8 mouse cellular contexts compared by ENCODE assay signal in the genomic region with DNA sequence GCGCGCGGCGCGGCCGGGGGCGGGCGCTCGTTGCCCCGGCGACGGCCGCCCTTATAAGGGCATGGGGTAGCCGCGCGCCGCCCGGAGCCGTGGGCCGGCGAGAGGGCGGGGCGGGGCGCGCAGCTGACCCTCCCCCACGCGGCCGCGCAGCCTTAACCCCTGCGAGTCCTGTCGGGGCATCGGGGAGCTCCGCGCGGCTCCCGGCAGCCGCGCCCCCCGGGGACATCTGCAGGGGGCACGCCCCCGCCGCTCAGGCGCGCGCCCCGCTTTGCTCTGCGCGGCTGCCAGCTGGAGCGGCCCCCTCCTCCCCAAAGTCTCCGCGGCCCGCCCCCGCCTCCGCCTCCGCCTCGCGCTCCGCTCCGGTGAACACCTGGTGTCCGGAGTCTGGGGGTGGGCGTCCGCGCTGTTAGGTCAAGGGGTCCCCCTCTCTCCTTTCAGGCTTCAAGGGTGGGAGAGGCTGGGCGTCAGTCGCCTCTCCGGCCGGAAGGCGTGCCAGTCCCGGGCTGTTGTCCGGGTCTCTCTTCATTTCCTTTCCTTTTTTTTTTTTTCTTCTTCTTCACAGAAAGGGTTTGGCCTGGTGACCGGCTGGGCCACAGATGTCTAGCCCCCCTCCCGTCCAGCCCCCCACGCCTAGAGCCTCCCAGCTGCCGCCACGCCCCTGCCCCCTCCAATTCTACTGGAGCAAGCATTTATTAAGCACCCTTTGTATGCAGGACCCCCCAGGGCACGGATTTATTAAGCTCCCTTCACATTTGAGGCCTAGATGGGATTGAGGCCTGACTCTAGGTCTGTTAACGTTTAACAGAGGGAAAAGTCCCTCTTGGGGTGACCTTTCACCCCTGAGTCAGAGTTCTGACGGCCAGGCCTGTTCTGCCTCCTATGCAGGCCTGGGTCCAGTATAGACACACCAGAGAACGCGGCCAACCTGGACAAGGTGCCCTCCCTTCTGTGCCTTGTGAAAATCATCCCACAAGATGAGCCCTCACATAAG. TPM values are rescaled to one million over a fixed set of nuclear protein-coding genes. Genes with fewer than 3 reads are reported as not detected.
DNase-seq lines count a peak whose midpoint lies in the region; ATAC-seq and TF ChIP-seq lines count a peak whose summit lies in the region.

No protein-coding gene starts in this region.

- H3K4me2 ChIP-seq in liver, embryonic 12.5 days: peak overlapping the region; percentile 95
- H3K4me2 ChIP-seq in myocyte (ENCODE audit: low read depth): peak overlapping the region; percentile 65

- peak overlapping the region; percentile 50 for H3ac ChIP-seq in myocyte (ENCODE audit: control insufficient read depth, insufficient read length)

- WGBS in liver, embryonic 12.5 days (ENCODE audit: insufficient replicate concordance): 6% methylated on average over 73 of the region's 80 CpGs

- H3K4me1 ChIP-seq in liver, embryonic 12.5 days: peaks cover 52% of the 10 kb centered on the region

- H3K9me3 ChIP-seq in liver, embryonic 12.5 days (replicated peaks): no peaks in the 10 kb centered on the region

- DNase-seq in heart, adult 11 months: peak; percentile 99
- no peak for DNase-seq in heart, postnatal 25 days (ENCODE audit: low spot score)
- peak; percentile 77 for DNase-seq in embryo, embryonic 11.5 days (ENCODE audit: low read depth, low spot score)
- peak; percentile 86 to 90 for DNase-seq in heart, adult 9 months (ENCODE audit: low spot score in 2 of 2)
- peak; percentile 95 for DNase-seq in kidney, adult 9 months
- peak; percentile 81 for DNase-seq in splenic B cell, adult 2 months (ENCODE audit: low read depth, low spot score)

- H3K27me3 ChIP-seq in liver, embryonic 12.5 days (replicated peaks): peaks cover 60% of the 10 kb centered on the region
- no peaks in the 10 kb centered on the region for H3K27me3 ChIP-seq in myocyte (ENCODE audit: control insufficient read depth, insufficient read depth, insufficient read length)
- no peaks in the 10 kb centered on the region for H3K27me3 ChIP-seq in splenic B cell, adult 2 months (ENCODE audit: control insufficient read depth, insufficient read depth, low read length, poor library complexity, severe bottlenecking)

- H3K9ac ChIP-seq in liver, embryonic 12.5 days: peak overlapping the region; percentile 61

- TF ChIP-seq POLR2A in myocyte (IDR thresholded peaks at IDR 0.05; ENCODE audit: insufficient read length, low read depth): peak; percentile 49

- H3K4me3 ChIP-seq in liver, embryonic 12.5 days: peak overlapping the region; percentile 66
- H3K4me3 ChIP-seq in myocyte: peak overlapping the region; percentile 69

- peak overlapping the region; percentile 69 for H3K27ac ChIP-seq in liver, embryonic 12.5 days

- peak; percentile 78 for ATAC-seq in liver, embryonic 12.5 days

- H3K36me3 ChIP-seq in liver, embryonic 12.5 days: peaks cover 9% of the 10 kb centered on the region
- H3K36me3 ChIP-seq in myocyte (ENCODE audit: control insufficient read depth, insufficient read depth): no peaks in the 10 kb centered on the region
- H3K36me3 ChIP-seq in splenic B cell, adult 2 months (ENCODE audit: control insufficient read depth, insufficient read depth, low read length, poor library complexity, severe bottlenecking): no peaks in the 10 kb centered on the region

- H3K79me2 ChIP-seq in myocyte (ENCODE audit: control insufficient read depth, insufficient read depth): peaks cover 19% of the 10 kb centered on the region

- intact Hi-C loops in heart, postnatal 25 days (cut with DNase I): no loop called here

TF ChIP-seq in myocyte, 11 proteins besides CTCF, POLR2A, EP300 and RAD21:
- TF ChIP-seq SRF (IDR thresholded peaks at IDR 0.05; ENCODE audit: control insufficient read depth, insufficient read length, low read depth) (peak; percentile 94), MAX (IDR thresholded peaks at IDR 0.05; ENCODE audit: low read depth) (no peak), MYOD1 (IDR thresholded peaks at IDR 0.05; ENCODE audit: control insufficient read depth in 1 of 3, insufficient read length in 2 of 3, low read depth in 2 of 3) (peak in 1 of 3 experiments; percentile 63), POLR2AphosphoS2 (IDR thresholded peaks at IDR 0.05; ENCODE audit: insufficient read length, low read depth) (no peak), MYOG (IDR thresholded peaks at IDR 0.05; ENCODE audit: control insufficient read depth in 1 of 3, insufficient read depth in 1 of 3, insufficient read length in 2 of 3, low read depth in 2 of 3) (peak in 1 of 3 experiments; percentile 46)

RNA-seq across cellular contexts. Expression of gene Nr2f6, which starts 0.5 kb away (rescaled TPM):
- 10 to 100 TPM; 56.3 to 56.6 TPM for total RNA-seq in heart, postnatal 25 days (2021)
- 35.3 and 38.8 TPM in 2 replicates for polyA plus RNA-seq in liver, embryonic 12.5 days (2016; fragmentation: Nextera tagmentation; extraction: Ambion mirVana)
- 62.3 TPM for polyA plus RNA-seq in myocyte (2012; fragmentation: generic; extraction: Trizol)

RNA-seq across cellular contexts. Expression of gene Ocel1, which starts 11.2 kb away (rescaled TPM):
- 10 to 100 TPM; 13.2 to 14.3 TPM for total RNA-seq in heart, postnatal 25 days (2021)
- polyA plus RNA-seq in liver, embryonic 12.5 days (2016; fragmentation: Nextera tagmentation; extraction: Ambion mirVana): 6.8 and 6.9 TPM in 2 replicates
- 15.2 TPM for polyA plus RNA-seq in myocyte (2012; fragmentation: generic; extraction: Trizol)

RNA-seq across cellular contexts. Expression of gene Ushbp1, which starts 13.3 kb away (rescaled TPM):
- total RNA-seq in heart, postnatal 25 days (2021): 10 to 100 TPM; 24.5 to 32.5 TPM
- polyA plus RNA-seq in liver, embryonic 12.5 days (2016; fragmentation: Nextera tagmentation; extraction: Ambion mirVana): 3.6 and 4.0 TPM in 2 replicates
- 0.02 TPM for polyA plus RNA-seq in myocyte (2012; fragmentation: generic; extraction: Trizol)

RNA-seq across cellular contexts. Expression of gene Babam1, which starts 14.4 kb away (rescaled TPM):
- total RNA-seq in heart, postnatal 25 days (2021): 10 to 100 TPM; 67.0 to 69.5 TPM
- polyA plus RNA-seq in liver, embryonic 12.5 days (2016; fragmentation: Nextera tagmentation; extraction: Ambion mirVana): 79.0 and 82.6 TPM in 2 replicates
- 108 TPM for polyA plus RNA-seq in myocyte (2012; fragmentation: generic; extraction: Trizol)

RNA-seq across cellular contexts. Expression of gene Use1, which starts 15.6 kb away (rescaled TPM):
- total RNA-seq in heart, postnatal 25 days (2021): 100 to 1,000 TPM; 116 to 128 TPM
- 60.2 and 61.1 TPM in 2 replicates for polyA plus RNA-seq in liver, embryonic 12.5 days (2016; fragmentation: Nextera tagmentation; extraction: Ambion mirVana)
- 180 TPM for polyA plus RNA-seq in myocyte (2012; fragmentation: generic; extraction: Trizol)
